Mouse (Mus musculus) spleen, embryonic (tissue): ENCODE measurements around the gene Gm19668.
"Not testable (repeated sequence)": the region's sequence is repeated elsewhere in the genome, so short reads cannot be mapped to it uniquely, and the experiment has no call there.

Source experiments
- CTCF ChIA-PET: fragments of 350-600 bp; sonication (Branson Sonifier 250); formaldehyde crosslinking; loops from one replicate; lab custom pipeline; 2022; lab: Charles Lee

The Gm19668 gene

DNA sequence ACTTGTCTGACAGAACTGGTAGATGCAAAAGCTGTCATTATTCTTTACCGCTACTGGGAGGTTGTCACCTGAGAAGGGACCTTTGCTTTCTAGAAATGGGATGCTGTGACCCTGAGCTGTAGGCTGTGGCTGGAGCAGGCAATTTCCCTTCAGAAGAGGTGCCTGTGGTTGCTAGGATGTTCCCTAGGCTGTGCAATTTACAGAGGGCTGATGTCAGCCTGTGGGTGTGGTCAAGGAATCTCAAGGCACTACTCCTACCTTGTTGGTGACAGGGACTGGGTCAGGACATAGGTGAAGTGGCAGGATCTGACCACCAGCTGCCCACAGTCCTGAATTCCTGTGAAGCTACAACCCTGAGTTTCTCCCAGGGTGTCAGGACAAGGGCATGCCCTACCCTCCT is 29.2 kb downstream of the Gm19668 start:
- CTCF ChIA-PET = no interaction called here

DNA sequence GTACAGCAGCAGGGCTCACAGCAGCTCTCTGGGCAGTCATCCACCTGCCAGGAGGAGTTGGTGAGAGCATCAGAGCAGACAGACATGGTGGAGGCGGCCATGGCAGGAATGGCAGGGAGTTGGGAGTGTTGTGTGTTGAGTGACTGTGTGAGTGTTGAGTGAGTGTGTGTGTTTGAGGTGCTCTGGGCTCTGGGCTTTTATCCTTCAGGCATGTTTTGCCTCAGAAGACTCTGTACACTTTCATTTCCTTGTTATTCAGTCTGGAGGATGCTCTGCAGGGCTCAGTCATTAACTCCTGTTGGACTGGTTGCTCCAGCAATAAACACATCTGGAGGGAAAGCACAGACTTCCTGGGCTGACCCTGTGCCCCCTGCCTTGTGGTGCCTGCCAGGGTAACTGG is 39.4 kb downstream of the Gm19668 start, which contains the start of gene Gm3233:
Gene Gm3233, minus strand, starts transcription at position 101 of the 400 bp plus-strand sequence.
- CTCF ChIA-PET = not testable (repeated sequence)

DNA sequence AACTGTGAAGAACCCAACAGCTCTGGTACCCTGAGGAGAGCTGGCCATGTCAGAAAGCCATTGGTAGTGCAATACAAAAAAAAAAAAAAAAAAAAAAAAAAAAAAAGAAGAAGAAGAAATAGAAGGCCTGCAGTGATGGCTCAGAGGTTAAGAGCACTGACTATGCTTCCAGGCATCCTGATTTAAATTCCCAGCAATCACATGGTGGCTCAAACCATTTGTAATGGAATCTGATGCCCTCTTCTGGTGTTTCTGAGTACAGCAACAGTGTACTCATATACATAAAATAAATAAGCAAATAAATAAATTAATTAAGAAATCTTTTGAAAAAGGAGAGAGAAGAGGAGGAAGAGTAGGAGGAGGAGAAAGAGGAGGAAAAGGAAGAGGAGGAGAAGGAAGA is 45.5 kb downstream of the Gm19668 start:
- CTCF ChIA-PET = no interaction called here

DNA sequence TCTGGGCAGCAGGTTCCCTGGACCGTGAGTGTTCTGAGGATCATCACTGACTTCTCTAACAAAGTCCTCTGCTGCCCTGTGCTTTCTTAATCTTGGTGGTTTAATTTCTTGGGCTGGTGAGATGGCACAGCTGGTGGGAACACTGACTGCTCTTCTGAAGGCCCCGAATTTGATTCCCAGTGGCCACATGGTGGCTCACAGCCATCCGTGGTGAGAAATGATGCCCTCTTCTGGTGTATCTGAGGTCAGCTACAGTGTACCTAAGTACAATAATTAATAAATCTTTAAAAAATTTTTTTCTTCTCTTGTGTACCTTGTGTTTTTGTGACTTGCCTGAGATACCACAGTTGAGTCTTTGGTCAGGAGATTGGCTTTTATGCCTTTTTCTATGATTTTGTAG is 46.6 kb downstream of the Gm19668 start:
- CTCF ChIA-PET = not testable (repeated sequence)

DNA sequence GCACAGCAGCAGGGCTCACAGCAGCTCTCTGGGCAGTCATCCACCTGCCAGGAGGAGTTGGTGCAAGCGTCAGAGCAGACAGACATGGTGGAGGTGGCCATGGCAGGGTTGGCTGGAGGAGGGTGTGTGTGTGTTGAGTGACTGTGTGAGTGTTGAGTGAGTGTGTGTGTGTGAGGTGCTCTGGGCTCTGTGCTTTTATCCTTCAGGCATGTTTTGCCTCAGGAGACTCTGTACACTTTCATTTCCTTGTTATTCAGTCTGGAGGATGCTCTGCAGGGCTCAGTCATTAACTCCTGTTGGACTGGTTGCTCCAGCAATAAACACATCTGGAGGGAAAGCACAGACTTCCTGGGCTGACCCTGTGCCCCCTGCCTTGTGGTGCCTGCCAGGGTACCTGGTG is 47.7 kb downstream of the Gm19668 start, which contains the start of gene Gm9736:
Gene Gm9736, minus strand, starts transcription at position 101 of the 400 bp plus-strand sequence.
- CTCF ChIA-PET = not testable (repeated sequence)

DNA sequence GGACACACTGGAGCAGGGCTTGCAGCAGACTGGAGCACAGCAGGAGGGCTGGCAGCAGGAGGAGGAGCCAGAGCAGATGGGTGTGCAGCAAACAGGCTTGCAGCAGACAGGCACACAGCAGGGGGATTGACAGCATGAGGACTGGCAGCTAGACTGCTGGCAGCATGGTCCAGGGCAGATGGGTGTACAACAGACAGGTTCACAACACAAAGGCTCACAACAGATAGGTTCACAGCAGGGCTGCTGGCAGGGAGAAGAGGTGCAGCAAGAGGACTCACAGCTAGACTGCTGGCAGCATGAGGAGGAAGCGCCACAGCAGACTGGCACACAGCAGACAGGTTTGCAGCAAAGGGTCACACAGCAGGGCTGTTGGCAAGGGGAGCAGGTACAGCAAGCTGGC is 48.2 kb downstream of the Gm19668 start:
- CTCF ChIA-PET = not testable (repeated sequence)
